Mouse (Mus musculus) heart, embryonic 15.5 days (tissue): ENCODE measurements around the gene Gm5458. TPM values are rescaled to one million over a fixed set of nuclear protein-coding genes. Genes with fewer than 3 reads are reported as not detected.
"Not testable (repeated sequence)": the region's sequence is repeated elsewhere in the genome, so short reads cannot be mapped to it uniquely, and the experiment has no call there.

Experiments
- ATAC-seq: fragments of 200-750 bp; cut with Nextera tagmentation; replicated peaks from 2 replicates; pipeline ENCODE4 v1.8.0; 2017; ENCODE audit warnings: low read depth, moderate TSS enrichment; ENCODE audit not compliant: insufficient number of reproducible peaks, insufficient read depth, low FRiP score
- H3K27ac ChIP-seq: fragments of 300-500 bp; sonication (generic); 2 replicates; pipeline ENCODE4 v1.5.1; 2015; ENCODE audit warnings: mild to moderate bottlenecking, inconsistent platforms
- H3K27me3 ChIP-seq: fragments of 300-500 bp; sonication (generic); 2 replicates; pipeline ENCODE4 v1.6.1; 2015; ENCODE audit warnings: inconsistent platforms
- H3K36me3 ChIP-seq: fragments of 300-500 bp; sonication (generic); 2 replicates; pipeline ENCODE4 v1.6.1; 2015; ENCODE audit warnings: mild to moderate bottlenecking, inconsistent platforms
- H3K4me1 ChIP-seq: fragments of 300-500 bp; sonication (generic); replicated peaks from 2 replicates; pipeline ENCODE4 v1.6.1; 2015; ENCODE audit warnings: inconsistent platforms
- H3K4me2 ChIP-seq: fragments of 300-500 bp; sonication (generic); 2 replicates; pipeline ENCODE4 v1.6.1; 2015; ENCODE audit warnings: inconsistent platforms, mild to moderate bottlenecking, moderate library complexity
- H3K4me3 ChIP-seq: fragments of 300-500 bp; sonication (generic); 2 replicates; pipeline ENCODE4 v1.5.1; 2015; ENCODE audit warnings: mild to moderate bottlenecking, inconsistent platforms
- H3K9ac ChIP-seq: fragments of 300-500 bp; sonication (generic); 2 replicates; pipeline ENCODE4 v1.6.1; 2015; ENCODE audit warnings: mild to moderate bottlenecking, inconsistent platforms
- H3K9me3 ChIP-seq: fragments of 300-500 bp; sonication (generic); replicated peaks from 2 replicates; pipeline ENCODE4 v1.6.1; 2016; ENCODE audit warnings: inconsistent platforms
- WGBS: fragments of 180-500 bp; shearing (Covaris S2); methylation state at CpG from one replicate; pipeline ENCODE4 v1.1.7; 2015; ENCODE audit warnings: mixed read lengths; 5-methylcytosine and 5-hydroxymethylcytosine counted together
- polyA plus RNA-seq: library from polyadenylated mRNA; unstranded; fragments of >200 nt; fragmentation: Nextera tagmentation; extraction: Ambion mirVana; gene quantifications from 2 replicates; pipeline ENCODE4 v1.2.1, GENCODE M21; 2015

Gene Gm5458
- polyA plus RNA-seq = not detected in 2 replicates

DNA sequence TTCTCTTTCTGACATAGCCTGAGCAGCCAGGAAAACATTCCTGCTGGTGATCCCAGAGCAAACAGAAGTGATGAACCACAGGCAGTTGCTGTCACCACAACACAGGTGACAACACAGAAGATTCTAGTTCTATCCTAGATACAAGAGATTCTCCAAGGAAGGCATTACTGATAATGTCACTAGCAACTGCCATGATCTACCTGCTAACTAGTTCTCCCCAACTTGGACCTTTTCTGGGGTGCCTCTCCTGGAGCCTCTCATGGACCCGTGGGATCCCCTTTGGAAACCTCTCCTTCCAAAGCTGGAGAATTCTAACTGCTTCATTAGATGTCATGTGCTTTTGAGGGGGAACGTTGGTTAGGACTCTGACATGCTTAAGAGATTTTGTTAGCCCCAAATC is at the start of gene Gm5458:
Gm5458 (minus strand) TSS at position 101 of the 400 bp plus-strand sequence.
- not testable (repeated sequence) for H3K4me2 ChIP-seq, ATAC-seq, H3K4me3 ChIP-seq, H3K27ac ChIP-seq, H3K36me3 ChIP-seq, H3K27me3 ChIP-seq, H3K9me3 ChIP-seq, H3K9ac ChIP-seq, H3K4me1 ChIP-seq
- 72% methylated on average over 1 of the region's 2 CpGs for WGBS

DNA sequence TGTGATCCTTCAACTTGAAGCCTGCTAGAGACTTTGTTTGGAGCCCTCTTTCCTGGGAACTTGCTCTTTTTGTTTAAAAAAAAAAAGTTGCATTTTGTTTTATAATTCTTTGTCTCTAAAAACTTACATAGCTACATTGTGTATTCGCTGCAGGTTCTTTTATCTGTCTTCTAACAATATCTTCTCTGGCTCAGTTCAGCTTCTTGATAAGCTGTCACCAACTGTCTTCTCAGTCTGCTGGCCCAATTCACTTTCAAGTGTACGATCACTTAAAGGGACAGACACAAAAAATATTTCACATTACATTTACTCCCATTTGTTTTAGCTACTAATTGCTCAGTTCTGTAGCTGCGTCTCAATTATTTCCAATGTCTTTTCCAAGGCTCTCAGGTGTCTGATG is 43.9 kb upstream of the Gm5458 start:
- Histone ChIP-seq H3K9ac (no peak overlapping the region), H3K4me3 (no peak overlapping the region), H3K4me1 (0 out of 2 replicates have a peak, but pooled peaks cover 5% of the 10 kb centered on the region), H3K9me3 (no peaks in the 10 kb centered on the region), H3K4me2 (no peak overlapping the region), H3K27me3 (no peaks in the 10 kb centered on the region), H3K27ac (no peak overlapping the region), H3K36me3 (no peaks in the 10 kb centered on the region)
- 44% methylated on average over 3 of the region's 3 CpGs for WGBS
- no peak for ATAC-seq

DNA sequence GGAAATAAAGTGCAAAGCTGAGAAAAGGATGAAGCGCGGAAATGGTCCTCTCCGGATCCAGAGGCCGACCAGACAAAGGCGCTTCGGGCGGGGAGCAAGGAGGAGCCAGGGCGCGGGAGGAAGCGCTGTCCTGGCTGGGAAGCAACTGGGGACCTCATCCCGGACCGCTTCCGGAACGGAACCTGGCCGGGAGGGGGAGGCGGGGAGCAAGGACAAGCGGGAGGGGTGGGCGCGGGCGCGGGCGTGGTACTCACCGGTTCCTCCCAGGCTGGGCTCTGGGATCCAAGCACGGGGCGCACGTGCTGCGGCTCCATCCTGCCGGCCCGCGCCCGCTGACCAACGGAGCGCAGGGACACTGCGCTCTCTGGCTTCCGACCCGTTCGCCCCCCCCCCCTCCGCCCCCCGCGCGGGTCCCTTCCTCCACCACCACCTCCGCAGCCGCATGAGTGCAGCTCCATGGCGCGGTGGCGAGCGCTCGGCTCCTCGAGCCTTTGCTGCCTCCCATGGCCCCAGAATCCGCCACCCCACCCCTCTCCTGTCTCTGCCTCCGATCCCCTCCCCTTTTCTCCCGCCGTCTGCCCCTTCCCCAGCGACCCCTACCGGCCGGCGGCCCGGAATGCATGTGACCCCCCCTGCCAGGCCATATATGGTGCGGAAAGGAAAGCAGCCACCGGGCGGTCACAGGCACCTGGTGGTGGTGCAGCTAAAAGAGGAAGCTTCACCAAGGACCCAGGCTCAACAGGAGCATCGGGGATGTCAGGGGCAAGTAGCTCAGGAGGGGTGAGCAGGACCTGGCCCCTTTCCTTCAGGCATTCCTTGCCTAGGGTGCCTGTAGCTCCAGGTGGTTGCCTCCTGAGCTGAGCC is 17.3 kb downstream of the Gm5458 start, which contains the start of gene Gm2237:
Gm2237 (minus strand) TSS at position 332 of the 864 bp plus-strand sequence.
- H3K4me3 ChIP-seq = peak within 1 kb of the TSS; percentile 53
- H3K4me1 ChIP-seq, H3K9me3 ChIP-seq, ATAC-seq, H3K36me3 ChIP-seq, H3K27me3 ChIP-seq: not testable (repeated sequence)
- peak within 1 kb of the TSS; percentile 60 for H3K4me2 ChIP-seq
- 2% methylated on average over 10 of the region's 62 CpGs for WGBS
- peak within 1 kb of the TSS; percentile 50 for H3K9ac ChIP-seq
- peak within 1 kb of the TSS; percentile 65 for H3K27ac ChIP-seq

DNA sequence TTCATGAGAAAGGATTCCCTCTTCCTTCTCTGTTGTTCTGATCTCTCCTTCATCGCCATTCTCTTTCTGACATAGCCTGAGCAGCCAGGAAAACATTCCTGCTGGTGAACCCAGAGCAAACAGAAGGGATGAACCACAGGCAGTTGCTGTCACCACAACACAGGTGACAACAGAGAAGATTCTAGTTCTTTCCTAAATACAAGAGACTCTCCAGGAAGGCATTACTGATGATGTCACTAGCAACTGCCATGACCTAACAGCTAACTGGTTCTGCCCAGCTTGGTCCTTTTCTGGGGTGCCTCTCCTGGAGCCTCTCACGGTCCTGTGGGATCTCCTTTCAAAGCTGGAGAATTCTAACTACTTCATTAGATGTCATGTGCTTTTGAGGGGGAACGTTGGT is 52.5 kb downstream of the Gm5458 start, which contains the start of gene Gm2244:
Gm2244 (minus strand) TSS at position 101 of the 400 bp plus-strand sequence.
- not testable (repeated sequence) for ATAC-seq, H3K4me3 ChIP-seq, H3K9ac ChIP-seq, H3K27ac ChIP-seq, H3K4me2 ChIP-seq, H3K4me1 ChIP-seq, H3K9me3 ChIP-seq, H3K27me3 ChIP-seq, H3K36me3 ChIP-seq
- WGBS = 75% methylated on average over 1 of the region's 3 CpGs

Other genes with a start within 250 kb of the Gm5458 start
- 0.72 and 1.1 TPM in 2 replicates for gene Gm21738, start 183.7 kb downstream of the Gm5458 start, polyA plus RNA-seq
- 0.19 and 0.29 TPM in 2 replicates for gene Gm2244, start 52.6 kb downstream of the Gm5458 start, polyA plus RNA-seq
- gene Gm2237, start 17.4 kb downstream of the Gm5458 start, polyA plus RNA-seq = 2.1 and 2.5 TPM in 2 replicates
- gene Nid2, start 148.7 kb upstream of the Gm5458 start, polyA plus RNA-seq = 84.4 and 116 TPM in 2 replicates
- 141 and 162 TPM in 2 replicates for gene Rtraf, start 221.2 kb upstream of the Gm5458 start, polyA plus RNA-seq